Mouse (Mus musculus): ENCODE results near the gene Nkx2-5. TPM values are rescaled to one million over a fixed set of nuclear protein-coding genes. Genes with fewer than 3 reads are reported as not detected.

The Nkx2-5 gene
- polyA plus RNA-seq, 1 experiment from 2014 or later: not detected

DNA sequence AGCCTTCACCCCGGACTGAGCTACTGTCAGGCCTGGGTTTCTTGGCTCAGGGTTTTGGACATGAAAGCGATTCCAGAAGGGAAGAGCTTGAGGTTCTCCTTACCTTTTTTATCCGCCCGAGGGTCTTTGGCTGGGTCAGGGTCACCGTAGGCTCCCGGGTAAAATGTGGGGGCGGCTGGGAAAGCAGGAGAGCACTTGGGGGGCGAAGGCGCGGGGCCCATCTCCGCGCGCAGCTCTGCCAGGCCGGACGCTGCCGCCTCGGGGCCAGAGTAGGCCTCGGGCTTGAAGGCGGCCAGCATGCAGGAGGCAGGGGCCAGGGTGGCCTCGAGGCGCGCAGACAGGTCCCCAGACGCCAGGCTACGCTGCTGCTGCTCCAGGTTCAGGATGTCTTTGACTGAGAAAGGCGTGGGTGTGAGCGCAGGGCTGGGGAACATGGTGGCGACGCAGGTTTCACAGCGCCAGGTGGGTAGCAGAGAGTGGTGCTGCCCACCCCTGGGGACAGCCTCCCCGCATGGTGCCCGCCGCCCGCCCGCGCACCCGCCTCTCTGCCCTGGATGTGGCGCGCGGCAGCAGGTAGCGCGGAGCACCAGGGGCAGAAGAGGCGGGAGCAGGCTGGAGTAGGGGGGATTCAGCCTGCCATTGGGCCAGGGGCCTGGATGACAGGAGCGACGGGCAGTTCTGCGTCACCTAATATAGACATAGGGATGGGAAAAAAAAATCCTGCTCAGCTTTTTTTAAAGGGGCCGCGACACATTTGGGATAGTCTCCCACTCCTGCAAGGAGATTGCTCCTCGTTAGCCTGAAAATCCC lies 3.7 kb downstream of the Nkx2-5 start:
- Histone ChIP-seq H3K9ac (replicated peaks) (no peak overlapping the region), H3K36me3 (no peaks in the 10 kb centered on the region), H3K9me3 (no peaks in the 10 kb centered on the region), H3K4me3 (no peak overlapping the region), H3K4me1 (peaks cover 13% of the 10 kb centered on the region; the same call in 1 of the 2 replicates), H3K27me3 (peaks cover 97% of the 10 kb centered on the region), H3K27ac (replicated peaks) (no peak overlapping the region), H3K4me2 (replicated peaks) (no peak overlapping the region)
- under 1% methylated on average over 48 of the region's 48 CpGs for WGBS
- ATAC-seq (replicated peaks): no peak

DNA sequence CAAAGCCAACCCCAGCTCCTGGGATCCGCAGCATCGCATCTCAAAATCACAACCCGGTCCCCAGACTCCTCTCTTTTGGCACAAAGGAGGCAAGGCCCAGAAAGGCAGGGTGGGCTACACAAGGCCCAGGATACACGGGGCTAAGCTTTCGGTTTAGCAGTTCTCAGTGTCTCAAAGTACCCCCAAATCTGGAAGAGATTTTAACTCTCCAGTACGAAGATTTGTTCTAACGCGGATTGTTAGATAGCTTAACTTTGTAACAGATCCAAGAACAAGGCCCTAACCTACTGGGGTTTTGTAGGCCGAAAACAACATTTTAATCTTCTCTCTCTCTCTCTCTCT lies 4.4 kb downstream of the Nkx2-5 start:
- H3K4me2 ChIP-seq (replicated peaks): no peak overlapping the region
- H3K27ac ChIP-seq (replicated peaks): no peak overlapping the region
- ATAC-seq (replicated peaks): no peak
- H3K4me1 ChIP-seq: peaks cover 13% of the 10 kb centered on the region; the same call in 1 of the 2 replicates
- peaks cover 97% of the 10 kb centered on the region for H3K27me3 ChIP-seq
- no peaks in the 10 kb centered on the region for H3K9me3 ChIP-seq
- H3K36me3 ChIP-seq: no peaks in the 10 kb centered on the region
- no peak overlapping the region for H3K4me3 ChIP-seq
- H3K9ac ChIP-seq (replicated peaks): no peak overlapping the region
- 3% methylated on average over 9 of the region's 9 CpGs for WGBS

DNA sequence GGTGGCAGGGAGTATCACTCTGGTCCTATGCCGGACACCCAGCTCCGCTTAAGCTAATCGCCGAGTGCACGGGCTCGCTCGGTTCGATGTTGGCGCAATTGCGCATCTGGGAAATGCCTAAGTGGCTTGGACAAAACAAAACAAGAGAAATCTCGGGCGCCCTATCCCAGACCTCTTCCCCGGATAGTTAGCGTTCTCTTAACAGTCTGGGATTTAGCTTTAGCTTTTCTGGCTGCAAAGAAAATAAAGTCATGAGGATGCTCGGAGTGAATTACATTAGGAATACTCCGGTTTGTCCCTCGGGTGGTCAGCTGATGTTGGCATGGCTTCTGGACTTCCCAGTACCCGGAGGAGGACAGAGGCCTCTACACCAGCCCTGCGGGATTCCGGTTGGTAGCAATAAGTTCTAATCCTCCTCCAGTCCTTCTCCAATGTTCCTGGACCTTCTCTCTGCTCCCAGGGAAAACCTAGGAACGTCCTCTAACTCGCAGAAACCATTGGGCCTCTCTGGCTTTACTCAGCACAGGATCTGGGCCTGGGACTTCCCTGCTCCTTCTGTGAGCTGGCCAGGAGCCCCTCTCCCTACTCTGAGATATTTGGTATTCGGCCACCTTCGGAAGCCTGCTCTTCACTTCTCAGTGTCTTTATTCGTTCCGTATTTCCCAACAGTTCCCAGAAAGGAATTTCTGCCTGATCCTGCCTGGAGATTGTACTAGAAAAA lies 4.9 kb downstream of the Nkx2-5 start:
- H3K4me2 ChIP-seq (replicated peaks): peak overlapping the region; percentile 22; the same call in 1 of the 2 replicates

DNA sequence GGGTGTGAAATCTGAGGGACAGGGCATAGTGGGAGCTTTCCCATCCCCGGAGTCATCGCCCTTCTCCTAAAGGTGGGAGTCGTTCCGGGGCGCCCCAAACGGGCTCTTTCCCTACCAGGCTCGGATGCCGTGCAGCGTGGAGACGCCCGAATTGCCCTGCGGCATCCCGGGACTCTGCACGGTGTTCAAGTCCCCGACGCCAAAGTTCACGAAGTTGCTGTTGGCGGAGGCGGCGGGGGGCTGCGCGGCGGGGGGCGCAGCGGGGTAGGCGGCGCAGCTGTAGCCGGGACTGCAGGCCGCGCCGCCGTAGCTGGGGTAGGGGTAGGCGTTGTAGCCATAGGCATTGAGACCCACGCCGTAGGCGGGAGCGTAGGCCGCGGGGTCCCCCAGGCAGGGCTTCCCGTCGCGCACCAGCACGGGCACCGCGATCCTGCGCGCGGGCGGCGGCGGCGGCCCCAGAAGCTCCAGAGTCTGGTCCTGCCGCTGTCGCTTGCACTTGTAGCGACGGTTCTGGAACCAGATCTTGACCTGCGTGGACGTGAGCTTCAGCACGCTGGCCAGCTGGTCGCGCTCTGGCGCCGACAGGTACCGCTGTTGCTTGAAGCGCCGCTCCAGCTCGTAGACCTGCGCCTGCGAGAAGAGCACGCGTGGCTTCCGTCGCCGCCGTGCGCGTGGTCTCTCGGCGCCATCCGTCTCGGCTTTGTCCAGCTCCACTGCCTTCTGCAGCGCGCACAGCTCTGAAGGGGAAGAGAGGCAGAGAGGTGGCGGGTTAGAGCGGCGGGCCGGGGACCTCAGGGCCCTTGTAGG lies 5.7 kb downstream of the Nkx2-5 start:
- Histone ChIP-seq H3K4me1 (peaks cover 8% of the 10 kb centered on the region; the same call in 1 of the 2 replicates), H3K9ac (replicated peaks) (no peak overlapping the region), H3K9me3 (no peaks in the 10 kb centered on the region), H3K4me2 (replicated peaks) (peak overlapping the region; percentile 22; the same call in 1 of the 2 replicates), H3K27ac (replicated peaks) (no peak overlapping the region), H3K36me3 (no peaks in the 10 kb centered on the region), H3K27me3 (peaks cover 99% of the 10 kb centered on the region), H3K4me3 (peak overlapping the region; percentile 16)
- under 1% methylated on average over 80 of the region's 87 CpGs for WGBS
- ATAC-seq (replicated peaks): no peak

More for the DNA sequence above, 4.9 kb downstream of the Nkx2-5 start:
- no peaks in the 10 kb centered on the region for H3K36me3 ChIP-seq
- no peaks in the 10 kb centered on the region for H3K9me3 ChIP-seq
- H3K27me3 ChIP-seq: peaks cover 98% of the 10 kb centered on the region
- peaks cover 13% of the 10 kb centered on the region; the same call in 1 of the 2 replicates for H3K4me1 ChIP-seq
- no peak overlapping the region for H3K27ac ChIP-seq (replicated peaks)
- WGBS: under 1% methylated on average over 26 of the region's 26 CpGs
- no peak overlapping the region for H3K9ac ChIP-seq (replicated peaks)
- peak overlapping the region; percentile 16 for H3K4me3 ChIP-seq
- no peak for ATAC-seq (replicated peaks)

DNA sequence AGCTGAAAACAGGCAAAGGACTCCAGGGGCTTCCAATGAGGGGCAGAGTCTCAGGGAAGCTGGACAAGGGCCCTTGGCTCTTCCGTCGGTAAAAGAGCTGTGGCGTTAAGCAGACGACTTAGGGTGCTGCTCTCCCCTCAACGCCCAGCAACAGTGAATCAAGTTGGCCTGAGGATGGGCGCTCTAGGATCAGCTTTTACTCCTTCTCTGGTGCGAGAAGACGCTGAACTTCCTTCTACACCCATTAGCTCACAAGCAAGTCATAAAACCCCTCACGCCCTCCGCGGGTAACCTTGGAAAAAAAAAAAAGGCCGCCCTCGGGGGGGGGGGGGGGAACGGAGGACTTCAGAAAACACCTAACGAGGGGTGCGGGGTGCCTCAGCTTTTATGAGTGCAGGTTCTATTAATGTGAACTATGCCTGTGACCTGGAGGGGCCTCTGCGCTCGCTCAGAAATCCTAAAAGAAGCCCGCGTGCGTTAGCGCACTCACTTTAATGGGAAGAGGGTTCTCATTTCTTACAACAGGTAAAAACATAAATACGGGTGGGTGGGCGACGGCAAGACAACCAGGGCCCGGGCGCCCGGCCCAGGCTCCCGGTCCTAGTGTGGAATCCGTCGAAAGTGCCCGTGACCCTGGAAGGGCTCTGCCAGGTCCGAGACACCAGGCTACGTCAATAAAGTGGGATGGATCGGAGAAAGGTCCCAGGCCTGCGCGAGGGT lies 6.5 kb downstream of the Nkx2-5 start:
- Histone ChIP-seq H3K9ac (replicated peaks) (no peak overlapping the region), H3K36me3 (no peaks in the 10 kb centered on the region), H3K4me1 (peaks cover 7% of the 10 kb centered on the region; the same call in 1 of the 2 replicates), H3K27ac (replicated peaks) (no peak overlapping the region), H3K4me2 (replicated peaks) (no peak overlapping the region), H3K27me3 (peaks cover 99% of the 10 kb centered on the region), H3K9me3 (no peaks in the 10 kb centered on the region), H3K4me3 (no peak overlapping the region)
- under 1% methylated on average over 37 of the region's 37 CpGs for WGBS
- ATAC-seq (replicated peaks): no peak

DNA sequence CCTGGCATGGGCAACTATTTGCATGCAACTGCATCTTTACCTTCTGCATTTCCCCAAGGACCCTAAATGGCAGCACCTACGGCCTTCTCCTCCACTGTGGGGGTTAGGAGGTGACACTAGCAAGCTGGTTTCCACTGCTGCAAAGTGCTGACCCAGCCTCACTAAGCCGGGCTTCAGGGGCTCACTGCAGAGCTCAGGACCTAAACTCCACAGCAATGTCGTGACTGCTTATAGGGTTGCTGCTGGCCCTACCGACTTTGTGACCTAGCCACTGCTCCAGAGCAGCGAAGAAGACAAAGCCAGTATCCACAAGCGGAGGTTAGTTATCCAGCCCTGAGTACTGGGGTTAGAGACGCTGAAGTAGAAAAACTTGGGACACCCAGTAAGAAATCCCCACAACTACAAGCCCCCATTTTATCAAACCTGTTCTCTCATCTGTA lies 7.2 kb downstream of the Nkx2-5 start:
- no peak for ATAC-seq (replicated peaks)
- Histone ChIP-seq H3K27me3 (peaks cover 94% of the 10 kb centered on the region), H3K9me3 (no peaks in the 10 kb centered on the region), H3K9ac (replicated peaks) (no peak overlapping the region), H3K27ac (replicated peaks) (no peak overlapping the region), H3K36me3 (no peaks in the 10 kb centered on the region), H3K4me3 (no peak overlapping the region), H3K4me2 (replicated peaks) (no peak overlapping the region), H3K4me1 (peaks cover 7% of the 10 kb centered on the region; the same call in 1 of the 2 replicates)
- WGBS: 1% methylated on average over 7 of the region's 7 CpGs

DNA sequence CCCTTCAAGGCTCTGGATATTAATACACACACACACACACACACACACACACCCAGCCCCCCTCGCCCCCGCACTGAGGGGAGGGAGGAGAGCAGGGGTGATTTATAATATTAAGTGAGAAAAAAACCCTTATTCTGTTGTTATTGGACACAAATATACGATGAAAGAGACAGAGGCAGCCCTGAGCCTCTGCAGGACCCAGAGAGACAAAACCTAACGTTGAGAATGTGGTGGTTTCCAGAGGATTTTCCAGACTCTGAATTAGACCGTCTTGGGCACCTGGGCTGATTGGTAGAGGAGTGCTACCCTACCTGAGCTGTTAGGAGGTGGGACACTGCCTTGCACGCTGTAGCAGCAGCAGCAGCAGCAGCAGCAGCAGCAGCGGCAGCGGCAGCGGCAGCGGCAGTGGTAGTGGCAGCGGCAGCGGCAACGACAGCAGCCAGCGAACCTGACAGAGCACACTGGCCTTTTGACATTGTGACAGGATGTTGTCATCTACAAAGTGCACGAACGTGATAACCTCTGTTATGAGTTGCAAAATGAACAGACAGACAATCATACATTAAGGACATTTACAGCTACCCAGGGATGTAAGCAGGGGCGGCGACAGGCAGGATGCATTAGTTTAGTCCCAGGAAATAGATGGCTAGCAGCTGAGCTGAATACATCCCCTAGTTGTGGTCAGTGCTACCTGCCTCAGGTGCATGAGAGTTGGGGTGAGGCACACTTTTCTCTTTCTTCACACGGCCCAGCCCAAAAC lies 7.8 kb downstream of the Nkx2-5 start:
- H3K4me1 ChIP-seq: peaks cover 7% of the 10 kb centered on the region; the same call in 1 of the 2 replicates
- H3K27ac ChIP-seq (replicated peaks): no peak overlapping the region
- peaks cover 88% of the 10 kb centered on the region for H3K27me3 ChIP-seq
- H3K4me2 ChIP-seq (replicated peaks): no peak overlapping the region
- 2% methylated on average over 19 of the region's 19 CpGs for WGBS
- no peak overlapping the region for H3K4me3 ChIP-seq
- no peaks in the 10 kb centered on the region for H3K9me3 ChIP-seq
- H3K9ac ChIP-seq (replicated peaks): no peak overlapping the region
- no peaks in the 10 kb centered on the region for H3K36me3 ChIP-seq
- no peak for ATAC-seq (replicated peaks)

DNA sequence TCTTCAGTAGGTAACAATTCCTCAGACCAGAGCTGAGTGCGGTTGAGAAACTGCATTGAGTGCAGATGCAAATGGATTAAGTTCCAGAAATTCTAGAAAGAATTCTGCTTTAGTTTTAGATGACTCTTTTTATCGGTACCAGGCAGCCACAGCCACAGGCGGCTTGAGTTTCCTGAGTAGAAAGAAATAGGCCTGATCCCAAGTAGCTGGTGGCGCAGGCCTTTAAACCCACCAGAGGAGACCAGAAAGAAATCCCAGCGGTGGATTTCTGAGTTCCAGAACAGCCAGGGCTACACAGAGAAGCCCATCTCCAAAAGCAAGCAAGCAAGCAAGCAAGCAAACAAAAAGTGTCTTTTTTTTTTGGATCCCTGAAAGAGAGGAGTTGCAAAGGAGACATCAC lies 8.4 kb downstream of the Nkx2-5 start:
- no peak overlapping the region for H3K4me2 ChIP-seq (replicated peaks)

DNA sequence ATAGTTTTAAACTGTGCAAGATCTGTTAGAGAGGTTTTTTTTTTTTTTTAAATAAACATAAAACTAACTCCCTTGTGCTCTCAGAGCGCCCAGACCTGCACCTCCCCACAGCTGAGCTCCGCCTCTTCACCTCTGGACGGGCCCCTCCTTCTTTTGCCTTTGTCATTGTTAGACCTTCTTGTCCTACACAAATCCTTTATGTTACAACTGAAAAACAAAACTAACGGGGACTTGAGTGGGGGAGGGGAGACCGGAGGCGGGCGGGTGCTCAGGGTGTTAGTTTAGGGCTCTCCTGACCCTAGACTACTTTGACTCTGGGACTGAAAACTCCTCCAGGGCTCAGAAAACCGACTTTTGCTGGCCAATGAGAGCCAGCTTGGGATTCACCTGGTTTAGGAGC lies 8.9 kb downstream of the Nkx2-5 start:
- WGBS: 5% methylated on average over 8 of the region's 8 CpGs
- H3K4me3 ChIP-seq: no peak overlapping the region
- H3K4me2 ChIP-seq (replicated peaks): no peak overlapping the region
- H3K27me3 ChIP-seq: peaks cover 78% of the 10 kb centered on the region
- no peak overlapping the region for H3K9ac ChIP-seq (replicated peaks)
- H3K27ac ChIP-seq (replicated peaks): no peak overlapping the region
- H3K4me1 ChIP-seq: peaks cover 7% of the 10 kb centered on the region; the same call in 1 of the 2 replicates
- no peaks in the 10 kb centered on the region for H3K36me3 ChIP-seq
- no peaks in the 10 kb centered on the region for H3K9me3 ChIP-seq
- no peak for ATAC-seq (replicated peaks)

More for the DNA sequence above, 8.4 kb downstream of the Nkx2-5 start:
- Histone ChIP-seq H3K4me3 (no peak overlapping the region), H3K4me1 (peaks cover 7% of the 10 kb centered on the region; the same call in 1 of the 2 replicates), H3K27ac (replicated peaks) (no peak overlapping the region), H3K9ac (replicated peaks) (no peak overlapping the region), H3K27me3 (peaks cover 82% of the 10 kb centered on the region), H3K9me3 (no peaks in the 10 kb centered on the region), H3K36me3 (no peaks in the 10 kb centered on the region)
- ATAC-seq (replicated peaks): no peak
- 7% methylated on average over 5 of the region's 5 CpGs for WGBS

DNA sequence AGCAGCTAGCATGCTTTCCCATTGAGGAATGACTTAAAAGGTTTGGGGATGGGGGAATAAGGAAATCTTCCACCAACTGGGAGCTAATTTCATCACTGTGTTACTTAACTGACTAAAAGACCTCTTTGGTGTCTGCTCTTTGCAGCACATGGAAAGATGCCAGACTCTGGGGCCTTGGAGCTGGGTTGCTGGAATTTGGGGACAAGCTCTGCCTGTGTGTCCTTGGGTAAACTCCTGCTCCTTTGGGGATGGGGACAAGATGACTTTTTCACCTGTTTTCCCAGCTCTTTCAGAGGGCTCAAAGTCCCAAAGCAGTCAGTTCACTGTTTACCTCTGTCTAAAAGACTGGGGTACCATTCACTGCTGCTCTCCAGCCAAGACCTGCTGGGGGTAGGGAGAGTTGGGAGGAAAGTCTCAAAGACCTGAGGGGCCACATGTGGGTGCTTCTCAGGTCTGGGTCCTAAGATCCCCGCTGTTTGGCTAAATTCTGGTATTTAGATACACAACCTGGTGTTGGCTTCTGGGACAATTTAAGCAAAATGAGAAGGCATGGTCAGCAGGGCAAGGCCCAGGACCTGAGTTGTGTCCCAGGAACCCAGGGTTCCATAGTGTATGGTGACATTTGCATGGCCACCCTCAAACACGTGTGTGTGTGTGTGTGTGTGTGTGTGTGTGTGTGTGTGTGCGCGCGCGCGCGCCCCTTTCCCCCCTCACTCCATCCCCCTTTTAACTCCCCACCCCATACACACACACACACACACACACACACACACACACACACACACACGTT lies 9.6 kb downstream of the Nkx2-5 start:
- no peak for ATAC-seq (replicated peaks)
- WGBS: 46% methylated on average over 8 of the region's 9 CpGs

More for the DNA sequence above, 9.6 kb downstream of the Nkx2-5 start:
- Histone ChIP-seq H3K27me3 (peaks cover 72% of the 10 kb centered on the region), H3K27ac (replicated peaks) (no peak overlapping the region), H3K9me3 (no peaks in the 10 kb centered on the region), H3K4me1 (peaks cover 7% of the 10 kb centered on the region; the same call in 1 of the 2 replicates), H3K4me2 (replicated peaks) (no peak overlapping the region), H3K9ac (replicated peaks) (no peak overlapping the region), H3K36me3 (no peaks in the 10 kb centered on the region), H3K4me3 (no peak overlapping the region)

Data from forebrain, embryonic 15.5 days (tissue).